Mouse (Mus musculus) kidney, adult 2 months (tissue): ENCODE measurements around the gene Gm7544.

Experiments
- CTCF ChIP-seq: fragments of 200-500 bp; conservative IDR thresholded peaks from 2 replicates; pipeline ENCODE4 v1.5.1; 2011; ENCODE audit warnings: low read depth, mild to moderate bottlenecking, control low read depth, low read length, moderate library complexity, mixed read lengths; ENCODE audit not compliant: insufficient read depth, insufficient read length
- POLR2A ChIP-seq: fragments of 200-500 bp; IDR thresholded peaks from one replicate; pipeline ENCODE4 v1.6.1; 2011; ENCODE audit warnings: low read depth, low read length, control low read depth

GRCm38 (mm10) chr1:82973244-82973643 is 17.4 kb upstream of the Gm7544 start:
- TF ChIP-seq CTCF, result no peak
- no peak for TF ChIP-seq POLR2A
